Mouse (Mus musculus): Measurements from ENCODE around the gene Itgb1. TPM values are rescaled to one million over a fixed set of nuclear protein-coding genes. Genes with fewer than 3 reads are reported as not detected.

The Itgb1 gene
- polyA plus RNA-seq, 1 experiment from 2014 or later: 80.5 TPM

GRCm38 (mm10) chr8:128697945-128698344 is 12.5 kb downstream of the Itgb1 start:
- Histone ChIP-seq H3K4me3 (ENCODE audit: low read length) (no peak overlapping the region), H3K4me2 (ENCODE audit: low read length) (no peak overlapping the region), H3K27me3 (replicated peaks; ENCODE audit: control insufficient read depth, insufficient read depth, low read length) (no peaks in the 10 kb centered on the region), H3K4me1 (ENCODE audit: control insufficient read depth, insufficient read depth, low read depth, low read length) (no peaks in the 10 kb centered on the region), H3K27ac (ENCODE audit: low read depth, low read length) (no peak overlapping the region), H3K9ac (ENCODE audit: low read depth, low read length) (no peak overlapping the region), H3K36me3 (ENCODE audit: control insufficient read depth, insufficient read depth, low read length) (no peaks in the 10 kb centered on the region), H3K9me3 (ENCODE audit: control insufficient read depth, low read length) (no peaks in the 10 kb centered on the region)
- WGBS: 71% methylated on average over 3 of the region's 3 CpGs
- ATAC-seq: no peak

GRCm38 (mm10) chr8:128704376-128704775 is 18.9 kb downstream of the Itgb1 start:
- H3K27ac ChIP-seq (ENCODE audit: low read depth, low read length): no peak overlapping the region
- no peak overlapping the region for H3K4me3 ChIP-seq (ENCODE audit: low read length)
- H3K9me3 ChIP-seq (ENCODE audit: control insufficient read depth, low read length): no peaks in the 10 kb centered on the region
- H3K9ac ChIP-seq (ENCODE audit: low read depth, low read length): no peak overlapping the region
- no peaks in the 10 kb centered on the region for H3K4me1 ChIP-seq (ENCODE audit: control insufficient read depth, insufficient read depth, low read depth, low read length)
- H3K4me2 ChIP-seq (ENCODE audit: low read length): no peak overlapping the region
- 0 out of 2 replicates have a peak, but pooled peaks cover 2% of the 10 kb centered on the region for H3K36me3 ChIP-seq (ENCODE audit: control insufficient read depth, insufficient read depth, low read length)
- H3K27me3 ChIP-seq (replicated peaks; ENCODE audit: control insufficient read depth, insufficient read depth, low read length): no peaks in the 10 kb centered on the region
- 75% methylated on average over 1 of the region's 1 CpGs for WGBS
- ATAC-seq: no peak

GRCm38 (mm10) chr8:128704836-128705235 is 19.4 kb downstream of the Itgb1 start:
- H3K4me3 ChIP-seq (ENCODE audit: low read length): no peak overlapping the region
- no peak overlapping the region for H3K4me2 ChIP-seq (ENCODE audit: low read length)
- H3K9me3 ChIP-seq (ENCODE audit: control insufficient read depth, low read length): no peaks in the 10 kb centered on the region
- no peak overlapping the region for H3K27ac ChIP-seq (ENCODE audit: low read depth, low read length)
- H3K27me3 ChIP-seq (replicated peaks; ENCODE audit: control insufficient read depth, insufficient read depth, low read length): no peaks in the 10 kb centered on the region
- no peak for ATAC-seq
- H3K4me1 ChIP-seq (ENCODE audit: control insufficient read depth, insufficient read depth, low read depth, low read length): no peaks in the 10 kb centered on the region
- no peak overlapping the region for H3K9ac ChIP-seq (ENCODE audit: low read depth, low read length)
- 84% methylated on average over 2 of the region's 2 CpGs for WGBS
- 0 out of 2 replicates have a peak, but pooled peaks cover 2% of the 10 kb centered on the region for H3K36me3 ChIP-seq (ENCODE audit: control insufficient read depth, insufficient read depth, low read length)

- no peak overlapping the region for H3K9ac ChIP-seq (ENCODE audit: low read depth, low read length)
- ATAC-seq: 0 out of 2 replicates have a peak, but pooled peaks have one; percentile 72
- H3K27me3 ChIP-seq (replicated peaks; ENCODE audit: control insufficient read depth, insufficient read depth, low read length): no peaks in the 10 kb centered on the region
- H3K36me3 ChIP-seq (ENCODE audit: control insufficient read depth, insufficient read depth, low read length): peaks cover 19% of the 10 kb centered on the region
- WGBS: 50% methylated on average over 3 of the region's 3 CpGs
- no peak overlapping the region for H3K4me2 ChIP-seq (ENCODE audit: low read length)
- no peaks in the 10 kb centered on the region for H3K4me1 ChIP-seq (ENCODE audit: control insufficient read depth, insufficient read depth, low read depth, low read length)
- H3K27ac ChIP-seq (ENCODE audit: low read depth, low read length): no peak overlapping the region
- H3K9me3 ChIP-seq (ENCODE audit: control insufficient read depth, low read length): no peaks in the 10 kb centered on the region
- no peak overlapping the region for H3K4me3 ChIP-seq (ENCODE audit: low read length)
Measured at GRCm38 (mm10) chr8:128709261-128709660, 23.8 kb downstream of the Itgb1 start.

GRCm38 (mm10) chr8:128716184-128716583 is 30.7 kb downstream of the Itgb1 start:
- no peak overlapping the region for H3K4me2 ChIP-seq (ENCODE audit: low read length)
- no peaks in the 10 kb centered on the region for H3K9me3 ChIP-seq (ENCODE audit: control insufficient read depth, low read length)
- H3K27ac ChIP-seq (ENCODE audit: low read depth, low read length): no peak overlapping the region
- no peak overlapping the region for H3K4me3 ChIP-seq (ENCODE audit: low read length)
- H3K27me3 ChIP-seq (replicated peaks; ENCODE audit: control insufficient read depth, insufficient read depth, low read length): no peaks in the 10 kb centered on the region
- peaks cover 24% of the 10 kb centered on the region for H3K36me3 ChIP-seq (ENCODE audit: control insufficient read depth, insufficient read depth, low read length)
- no peaks in the 10 kb centered on the region for H3K4me1 ChIP-seq (ENCODE audit: control insufficient read depth, insufficient read depth, low read depth, low read length)
- no peak for ATAC-seq
- H3K9ac ChIP-seq (ENCODE audit: low read depth, low read length): no peak overlapping the region

- 68% methylated on average over 1 of the region's 1 CpGs for WGBS
- peak; percentile 68 for ATAC-seq
Measured at GRCm38 (mm10) chr8:128724819-128725218, 39.4 kb downstream of the Itgb1 start.

GRCm38 (mm10) chr8:128727213-128727612 is 41.8 kb downstream of the Itgb1 start:
- H3K4me1 ChIP-seq (ENCODE audit: control insufficient read depth, insufficient read depth, low read depth, low read length): no peaks in the 10 kb centered on the region
- H3K4me3 ChIP-seq (ENCODE audit: low read length): no peak overlapping the region
- no peak overlapping the region for H3K27ac ChIP-seq (ENCODE audit: low read depth, low read length)
- no peak overlapping the region for H3K9ac ChIP-seq (ENCODE audit: low read depth, low read length)
- no peak for ATAC-seq
- H3K36me3 ChIP-seq (ENCODE audit: control insufficient read depth, insufficient read depth, low read length): peaks cover 23% of the 10 kb centered on the region
- H3K4me2 ChIP-seq (ENCODE audit: low read length): no peak overlapping the region
- no peaks in the 10 kb centered on the region for H3K9me3 ChIP-seq (ENCODE audit: control insufficient read depth, low read length)
- 40% methylated on average over 1 of the region's 1 CpGs for WGBS
- H3K27me3 ChIP-seq (replicated peaks; ENCODE audit: control insufficient read depth, insufficient read depth, low read length): no peaks in the 10 kb centered on the region

More at GRCm38 (mm10) chr8:128724819-128725218, 39.4 kb downstream of the Itgb1 start:
- peaks cover 23% of the 10 kb centered on the region for H3K36me3 ChIP-seq (ENCODE audit: control insufficient read depth, insufficient read depth, low read length)
- H3K4me1 ChIP-seq (ENCODE audit: control insufficient read depth, insufficient read depth, low read depth, low read length): no peaks in the 10 kb centered on the region
- H3K27ac ChIP-seq (ENCODE audit: low read depth, low read length): no peak overlapping the region
- H3K9me3 ChIP-seq (ENCODE audit: control insufficient read depth, low read length): no peaks in the 10 kb centered on the region
- H3K27me3 ChIP-seq (replicated peaks; ENCODE audit: control insufficient read depth, insufficient read depth, low read length): no peaks in the 10 kb centered on the region
- H3K9ac ChIP-seq (ENCODE audit: low read depth, low read length): no peak overlapping the region
- no peak overlapping the region for H3K4me2 ChIP-seq (ENCODE audit: low read length)
- H3K4me3 ChIP-seq (ENCODE audit: low read length): no peak overlapping the region

GRCm38 (mm10) chr8:128732254-128732653 is 46.8 kb downstream of the Itgb1 start:
- no peak overlapping the region for H3K27ac ChIP-seq (ENCODE audit: low read depth, low read length)
- H3K4me1 ChIP-seq (ENCODE audit: control insufficient read depth, insufficient read depth, low read depth, low read length): no peaks in the 10 kb centered on the region
- ATAC-seq: peak; percentile 82
- peaks cover 13% of the 10 kb centered on the region for H3K36me3 ChIP-seq (ENCODE audit: control insufficient read depth, insufficient read depth, low read length)
- no peaks in the 10 kb centered on the region for H3K9me3 ChIP-seq (ENCODE audit: control insufficient read depth, low read length)
- H3K9ac ChIP-seq (ENCODE audit: low read depth, low read length): no peak overlapping the region
- no peak overlapping the region for H3K4me2 ChIP-seq (ENCODE audit: low read length)
- WGBS: 2% methylated on average over 2 of the region's 2 CpGs
- no peaks in the 10 kb centered on the region for H3K27me3 ChIP-seq (replicated peaks; ENCODE audit: control insufficient read depth, insufficient read depth, low read length)
- H3K4me3 ChIP-seq (ENCODE audit: low read length): no peak overlapping the region

- Histone ChIP-seq H3K36me3 (ENCODE audit: control insufficient read depth, insufficient read depth, low read length) (peaks cover 15% of the 10 kb centered on the region), H3K27ac (ENCODE audit: low read depth, low read length) (no peak overlapping the region), H3K4me2 (ENCODE audit: low read length) (no peak overlapping the region), H3K4me1 (ENCODE audit: control insufficient read depth, insufficient read depth, low read depth, low read length) (no peaks in the 10 kb centered on the region), H3K9me3 (ENCODE audit: control insufficient read depth, low read length) (no peaks in the 10 kb centered on the region), H3K27me3 (replicated peaks; ENCODE audit: control insufficient read depth, insufficient read depth, low read length) (no peaks in the 10 kb centered on the region), H3K4me3 (ENCODE audit: low read length) (no peak overlapping the region), H3K9ac (ENCODE audit: low read depth, low read length) (no peak overlapping the region)
- WGBS: 89% methylated on average over 3 of the region's 3 CpGs
- ATAC-seq: no peak
Measured at GRCm38 (mm10) chr8:128734118-128734517, 48.7 kb downstream of the Itgb1 start.

GRCm38 (mm10) chr8:128735692-128736091 is 50.2 kb downstream of the Itgb1 start:
- ATAC-seq: no peak
- Histone ChIP-seq H3K4me2 (ENCODE audit: low read length) (no peak overlapping the region), H3K9me3 (ENCODE audit: control insufficient read depth, low read length) (no peaks in the 10 kb centered on the region), H3K9ac (ENCODE audit: low read depth, low read length) (no peak overlapping the region), H3K36me3 (ENCODE audit: control insufficient read depth, insufficient read depth, low read length) (peaks cover 13% of the 10 kb centered on the region), H3K4me3 (ENCODE audit: low read length) (no peak overlapping the region), H3K27me3 (replicated peaks; ENCODE audit: control insufficient read depth, insufficient read depth, low read length) (no peaks in the 10 kb centered on the region), H3K4me1 (ENCODE audit: control insufficient read depth, insufficient read depth, low read depth, low read length) (no peaks in the 10 kb centered on the region), H3K27ac (ENCODE audit: low read depth, low read length) (no peak overlapping the region)
- 98% methylated on average over 3 of the region's 3 CpGs for WGBS
